Mouse (Mus musculus): Measurements from ENCODE around the gene Gnb1l. TPM values are rescaled to one million over a fixed set of nuclear protein-coding genes. Genes with fewer than 3 reads are reported as not detected.

Gnb1l gene
- total and polyA plus RNA-seq, 2 experiments from 2014 or later, result 12.3 to 16.9 TPM

GRCm38 (mm10) chr16:18555235-18555935 lies 56.9 kb downstream of the Gnb1l start:
- H3K9me3 ChIP-seq (ENCODE audit: low read length), result no peaks in the 10 kb centered on the region
- no peaks in the 10 kb centered on the region for H3K36me3 ChIP-seq (ENCODE audit: insufficient read depth)
- no peak for TF ChIP-seq CTCF (IDR thresholded peaks at IDR 0.05; ENCODE audit: low read depth)
- 82% methylated on average over 17 of the region's 17 CpGs for WGBS
- no peaks in the 10 kb centered on the region for H3K27me3 ChIP-seq (ENCODE audit: insufficient read depth, low read length)
- H3K4me1 ChIP-seq (ENCODE audit: insufficient read depth), result no peaks in the 10 kb centered on the region
- no peak for DNase-seq
- H3K4me3 ChIP-seq (ENCODE audit: low read depth, low read length), result no peak overlapping the region
- H3K9ac ChIP-seq, result no peak overlapping the region
- H3K27ac ChIP-seq (ENCODE audit: low read depth, low read length), result no peak overlapping the region
- no peak for ATAC-seq
- no peak overlapping the region for H3K4me2 ChIP-seq (ENCODE audit: low read depth)

- DNase-seq (no peak), ATAC-seq (no peak)
- WGBS, result 86% methylated on average over 3 of the region's 3 CpGs
- no peaks in the 10 kb centered on the region for H3K4me1 ChIP-seq (ENCODE audit: insufficient read depth)
- no peak for TF ChIP-seq CTCF (IDR thresholded peaks at IDR 0.05; ENCODE audit: low read depth)
- H3K36me3 ChIP-seq (ENCODE audit: insufficient read depth), result no peaks in the 10 kb centered on the region
- H3K9ac ChIP-seq, result no peak overlapping the region
- H3K9me3 ChIP-seq (ENCODE audit: low read length), result no peaks in the 10 kb centered on the region
- H3K27me3 ChIP-seq (ENCODE audit: insufficient read depth, low read length), result no peaks in the 10 kb centered on the region
- no peak overlapping the region for H3K4me3 ChIP-seq (ENCODE audit: low read depth, low read length)
- H3K27ac ChIP-seq (ENCODE audit: low read depth, low read length), result no peak overlapping the region
- H3K4me2 ChIP-seq (ENCODE audit: low read depth), result no peak overlapping the region
Observed at GRCm38 (mm10) chr16:18556461-18556860, 57.9 kb downstream of the Gnb1l start.

- 82% methylated on average over 2 of the region's 2 CpGs for WGBS
Observed at GRCm38 (mm10) chr16:18564472-18564871, 66.0 kb downstream of the Gnb1l start.

GRCm38 (mm10) chr16:18568599-18568998 lies 70.1 kb downstream of the Gnb1l start:
- H3K4me1 ChIP-seq (ENCODE audit: insufficient read depth), result no peaks in the 10 kb centered on the region
- H3K4me2 ChIP-seq (ENCODE audit: low read depth), result no peak overlapping the region
- ATAC-seq, result no peak
- no peak for DNase-seq
- H3K9me3 ChIP-seq (ENCODE audit: low read length), result no peaks in the 10 kb centered on the region
- peaks cover 5% of the 10 kb centered on the region; the same call in 1 of the 2 replicates for H3K36me3 ChIP-seq (ENCODE audit: insufficient read depth)
- no peak for TF ChIP-seq CTCF (IDR thresholded peaks at IDR 0.05; ENCODE audit: low read depth)
- no peak overlapping the region for H3K4me3 ChIP-seq (ENCODE audit: low read depth, low read length)
- H3K9ac ChIP-seq, result no peak overlapping the region
- 72% methylated on average over 7 of the region's 7 CpGs for WGBS
- H3K27ac ChIP-seq (ENCODE audit: low read depth, low read length), result no peak overlapping the region
- H3K27me3 ChIP-seq (ENCODE audit: insufficient read depth, low read length), result no peaks in the 10 kb centered on the region

More at GRCm38 (mm10) chr16:18564472-18564871, 66.0 kb downstream of the Gnb1l start:
- no peak overlapping the region for H3K9ac ChIP-seq
- peaks cover 5% of the 10 kb centered on the region; the same call in 1 of the 2 replicates for H3K36me3 ChIP-seq (ENCODE audit: insufficient read depth)
- H3K4me2 ChIP-seq (ENCODE audit: low read depth), result no peak overlapping the region
- no peaks in the 10 kb centered on the region for H3K4me1 ChIP-seq (ENCODE audit: insufficient read depth)
- no peak for DNase-seq
- no peak overlapping the region for H3K4me3 ChIP-seq (ENCODE audit: low read depth, low read length)
- no peaks in the 10 kb centered on the region for H3K9me3 ChIP-seq (ENCODE audit: low read length)
- no peak overlapping the region for H3K27ac ChIP-seq (ENCODE audit: low read depth, low read length)
- no peaks in the 10 kb centered on the region for H3K27me3 ChIP-seq (ENCODE audit: insufficient read depth, low read length)
- ATAC-seq, result no peak
- TF ChIP-seq CTCF (IDR thresholded peaks at IDR 0.05; ENCODE audit: low read depth), result no peak

- no peaks in the 10 kb centered on the region for H3K27me3 ChIP-seq (ENCODE audit: insufficient read depth, low read length)
- H3K36me3 ChIP-seq (ENCODE audit: insufficient read depth), result no peaks in the 10 kb centered on the region
- H3K9ac ChIP-seq, result no peak overlapping the region
- DNase-seq (no peak), ATAC-seq (no peak)
- H3K4me3 ChIP-seq (ENCODE audit: low read depth, low read length), result no peak overlapping the region
- H3K27ac ChIP-seq (ENCODE audit: low read depth, low read length), result no peak overlapping the region
- H3K4me2 ChIP-seq (ENCODE audit: low read depth), result no peak overlapping the region
- WGBS, result 74% methylated on average over 8 of the region's 8 CpGs
- H3K9me3 ChIP-seq (ENCODE audit: low read length), result no peaks in the 10 kb centered on the region
- no peaks in the 10 kb centered on the region for H3K4me1 ChIP-seq (ENCODE audit: insufficient read depth)
- TF ChIP-seq CTCF (IDR thresholded peaks at IDR 0.05; ENCODE audit: low read depth), result no peak
Observed at GRCm38 (mm10) chr16:18574196-18574595, 75.7 kb downstream of the Gnb1l start.

- 36% methylated on average over 3 of the region's 3 CpGs for WGBS
- H3K27me3 ChIP-seq (ENCODE audit: insufficient read depth, low read length), result peaks cover 28% of the 10 kb centered on the region
- ATAC-seq (no peak), DNase-seq (no peak)
- no peaks in the 10 kb centered on the region for H3K9me3 ChIP-seq (ENCODE audit: low read length)
- H3K27ac ChIP-seq (ENCODE audit: low read depth, low read length), result no peak overlapping the region
- H3K4me2 ChIP-seq (ENCODE audit: low read depth), result no peak overlapping the region
- no peak for TF ChIP-seq CTCF (IDR thresholded peaks at IDR 0.05; ENCODE audit: low read depth)
- no peaks in the 10 kb centered on the region for H3K4me1 ChIP-seq (ENCODE audit: insufficient read depth)
- no peak overlapping the region for H3K4me3 ChIP-seq (ENCODE audit: low read depth, low read length)
- no peaks in the 10 kb centered on the region for H3K36me3 ChIP-seq (ENCODE audit: insufficient read depth)
- H3K9ac ChIP-seq, result no peak overlapping the region
Observed at GRCm38 (mm10) chr16:18577071-18577470, 78.6 kb downstream of the Gnb1l start.

- no peak for TF ChIP-seq CTCF (IDR thresholded peaks at IDR 0.05; ENCODE audit: low read depth)
- no peak overlapping the region for H3K4me3 ChIP-seq (ENCODE audit: low read depth, low read length)
- H3K9me3 ChIP-seq (ENCODE audit: low read length), result no peaks in the 10 kb centered on the region
- peaks cover 34% of the 10 kb centered on the region for H3K27me3 ChIP-seq (ENCODE audit: insufficient read depth, low read length)
- no peak for ATAC-seq
- no peaks in the 10 kb centered on the region for H3K4me1 ChIP-seq (ENCODE audit: insufficient read depth)
- DNase-seq, result no peak
- no peak overlapping the region for H3K9ac ChIP-seq
- no peak overlapping the region for H3K27ac ChIP-seq (ENCODE audit: low read depth, low read length)
- H3K4me2 ChIP-seq (ENCODE audit: low read depth), result no peak overlapping the region
- WGBS, result 16% methylated on average over 5 of the region's 5 CpGs
- H3K36me3 ChIP-seq (ENCODE audit: insufficient read depth), result no peaks in the 10 kb centered on the region
Observed at GRCm38 (mm10) chr16:18577599-18578160, 79.2 kb downstream of the Gnb1l start.

Measured in forebrain, postnatal 0 days (tissue).